Mouse (Mus musculus) cerebellum, postnatal 4 days (tissue): ENCODE data around the gene Ager.

Experiments used
- DNase-seq, 2 experiments: peaks; one replicate each; pipeline ENCODE4 v3.0.0; 2022; ENCODE audit warnings: low spot score in 2 of 2, mixed read lengths in 1 of 2

The Ager gene

GRCm38 (mm10) chr17:34585877-34586771 lies 11.5 kb upstream of the Ager start:
- DNase-seq, result no peak

GRCm38 (mm10) chr17:34586796-34587422 lies 10.8 kb upstream of the Ager start:
- DNase-seq, result peak; percentile 72 to 85

GRCm38 (mm10) chr17:34587423-34587811 lies 10.2 kb upstream of the Ager start:
- peak; percentile 92 to 97 for DNase-seq

- DNase-seq, result no peak
Measured at GRCm38 (mm10) chr17:34587814-34588213, 9.8 kb upstream of the Ager start.

- no peak for DNase-seq
Measured at GRCm38 (mm10) chr17:34588767-34589166, 8.9 kb upstream of the Ager start.

- DNase-seq, result no peak
Measured at GRCm38 (mm10) chr17:34589206-34589605, 8.5 kb upstream of the Ager start.

GRCm38 (mm10) chr17:34589681-34590101 lies 8.0 kb upstream of the Ager start, which contains the start of gene Gpsm3:
Gpsm3 (plus strand) TSS chr17:34589806.
- DNase-seq, result no peak

- no peak for DNase-seq
Measured at GRCm38 (mm10) chr17:34590154-34590987, 7.3 kb upstream of the Ager start.

- peak in 1 of 2 experiments; percentile 37 for DNase-seq
Measured at GRCm38 (mm10) chr17:34591029-34591993, 6.4 kb upstream of the Ager start, which contains the start of gene Pbx2. Pbx2 (plus strand) TSS chr17:34591266.

- DNase-seq, result peak; percentile 77 to 88
Measured at GRCm38 (mm10) chr17:34591994-34592375, 5.7 kb upstream of the Ager start.

- peak in 1 of 2 experiments; percentile 48 for DNase-seq
Measured at GRCm38 (mm10) chr17:34592581-34593549, 4.8 kb upstream of the Ager start.

- DNase-seq, result no peak
Measured at GRCm38 (mm10) chr17:34593752-34594525, 3.7 kb upstream of the Ager start.

GRCm38 (mm10) chr17:34596098-34596497 lies 1.6 kb upstream of the Ager start:
- DNase-seq, result no peak

GRCm38 (mm10) chr17:34599891-34600290 lies 2.2 kb downstream of the Ager start:
- DNase-seq, result no peak

- no peak for DNase-seq
Measured at GRCm38 (mm10) chr17:34601796-34602195, 4.1 kb downstream of the Ager start.

GRCm38 (mm10) chr17:34603375-34604060 lies 5.9 kb downstream of the Ager start, which contains the start of gene Rnf5:
Rnf5 (minus strand) TSS chr17:34603690.
- peak; percentile 96 to 99 for DNase-seq

- peak; percentile 90 to 97 for DNase-seq
Measured at GRCm38 (mm10) chr17:34604061-34604508, 6.4 kb downstream of the Ager start, which contains the start of gene Agpat1. Agpat1 (plus strand) TSS chr17:34604262.
